Mouse (Mus musculus) ES-Bruce4 (cell line): ENCODE data around the gene 0610040J01Rik.

Experiments used
- CTCF ChIP-seq: IDR thresholded peaks from one replicate; pipeline ENCODE4 v1.8.1; 2011; ENCODE audit warnings: low read depth, low read length
- EP300 ChIP-seq: IDR thresholded peaks from 2 replicates; pipeline ENCODE4 v1.6.1; 2011; ENCODE audit warnings: low read depth, low read length; ENCODE audit not compliant: insufficient read depth
- POLR2A ChIP-seq: IDR thresholded peaks from one replicate; pipeline ENCODE4 v1.8.1; 2011; ENCODE audit warnings: low read length; ENCODE audit not compliant: insufficient read depth

GRCm38 (mm10) chr5:63879026-63879425, 66.9 kb downstream of the 0610040J01Rik start:
- TF ChIP-seq POLR2A = no peak
- no peak for TF ChIP-seq CTCF
- TF ChIP-seq EP300 = no peak
